Mouse (Mus musculus) ovary, postnatal 36 days (tissue): ENCODE measurements at regions not wholly inside any gene's neighbourhood (a gene's known extent, or its start where the extent isn't known, plus 50 kb on each side); places are given as distances from the start of the nearest gene placed in this dataset.

Experiments used
- DNase-seq: peaks from one replicate; pipeline ENCODE4 v3.0.0; 2022; ENCODE audit warnings: low spot score, mixed read lengths

DNA sequence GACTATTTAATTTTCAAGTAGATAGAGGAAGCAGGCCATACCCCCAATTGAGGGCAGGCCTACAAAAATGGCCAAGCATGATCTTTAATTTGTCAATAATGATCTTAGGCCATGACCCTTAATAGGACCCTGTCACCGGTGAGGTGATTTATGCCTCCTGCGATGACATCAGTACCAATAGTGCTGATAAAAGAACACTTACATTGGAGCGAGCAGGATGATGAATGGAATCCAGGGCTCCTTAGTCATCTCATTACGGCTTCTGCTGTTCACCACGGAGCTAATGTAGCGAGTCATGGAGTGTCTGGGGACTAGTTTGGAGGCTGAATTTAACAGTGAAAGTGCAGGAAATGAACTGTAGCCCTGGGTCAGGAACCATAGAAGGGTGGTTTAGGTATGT, 308.6 kb downstream of the En1 start:
- DNase-seq = no peak

DNA sequence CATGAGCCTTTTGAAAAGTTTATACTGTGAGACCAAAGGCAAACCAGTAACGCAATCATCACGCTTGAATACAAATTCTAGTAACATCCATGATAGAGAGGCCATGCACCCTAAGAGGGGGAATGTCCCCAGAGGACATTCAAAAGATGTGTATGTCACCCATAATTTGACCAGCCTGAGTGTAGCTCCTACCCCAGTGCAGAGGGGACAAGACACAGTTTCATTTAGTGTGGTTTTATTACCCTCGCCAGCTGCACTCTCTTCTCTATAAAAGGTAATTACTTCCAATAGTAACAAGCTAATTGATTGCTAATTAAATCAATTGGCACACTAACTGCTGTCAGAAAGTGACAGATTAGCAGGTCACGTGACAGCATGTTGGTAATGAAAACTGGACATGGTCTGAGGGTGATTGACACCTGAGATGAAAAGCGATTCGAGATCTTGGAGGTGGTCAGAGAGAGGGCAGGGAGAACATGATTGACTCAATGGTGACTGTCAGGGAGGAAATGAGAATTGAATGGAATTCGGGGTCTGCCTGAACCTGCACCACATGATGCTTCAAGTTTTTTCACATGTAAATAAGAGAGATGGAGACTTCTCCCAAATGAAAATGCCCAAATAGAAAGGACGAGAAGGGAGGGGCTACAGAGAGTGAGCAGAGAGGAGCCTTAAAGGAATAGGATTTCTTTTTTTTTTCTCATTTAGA, 309.9 kb downstream of the En1 start:
- no peak for DNase-seq

DNA sequence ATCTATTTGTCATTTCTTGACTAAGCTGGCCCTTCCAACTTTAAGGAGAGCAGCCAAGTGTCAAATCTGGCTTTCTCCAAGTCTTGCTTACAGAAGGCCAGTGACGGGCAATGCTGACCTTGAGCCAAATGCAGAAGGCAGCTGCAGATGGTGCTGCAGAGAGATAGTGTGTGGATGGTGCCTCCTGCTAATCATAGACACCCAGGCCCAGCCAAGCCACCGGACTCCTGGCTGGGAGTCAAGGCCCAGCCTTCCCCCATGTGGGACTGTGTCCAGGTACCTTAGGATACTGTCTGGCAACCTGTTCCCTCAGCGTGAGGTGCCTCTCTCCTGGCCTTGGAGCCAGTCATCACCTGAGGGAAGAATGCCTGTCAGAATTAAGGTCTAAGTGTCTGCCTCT, 319.3 kb downstream of the En1 start:
- peak; percentile 15 for DNase-seq

DNA sequence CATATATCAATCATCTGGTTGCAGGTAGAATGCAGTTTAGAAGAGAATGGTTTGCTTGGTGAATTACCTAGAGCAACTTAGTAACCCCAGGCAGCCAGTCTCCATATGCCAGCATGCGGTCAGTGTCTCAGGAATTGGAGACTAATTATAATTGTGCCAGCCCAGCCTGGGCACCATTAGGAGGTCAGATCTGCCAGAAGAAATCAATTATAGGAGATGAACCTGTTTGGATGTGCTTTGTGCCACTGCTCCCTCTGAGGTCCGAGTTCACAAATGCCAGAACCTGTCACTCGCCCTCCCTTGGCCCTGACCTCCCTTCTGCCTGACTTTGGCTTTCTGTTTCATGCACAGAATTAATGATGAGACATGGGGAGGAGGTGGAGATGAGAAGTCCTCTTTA, 323.1 kb downstream of the En1 start:
- no peak for DNase-seq

DNA sequence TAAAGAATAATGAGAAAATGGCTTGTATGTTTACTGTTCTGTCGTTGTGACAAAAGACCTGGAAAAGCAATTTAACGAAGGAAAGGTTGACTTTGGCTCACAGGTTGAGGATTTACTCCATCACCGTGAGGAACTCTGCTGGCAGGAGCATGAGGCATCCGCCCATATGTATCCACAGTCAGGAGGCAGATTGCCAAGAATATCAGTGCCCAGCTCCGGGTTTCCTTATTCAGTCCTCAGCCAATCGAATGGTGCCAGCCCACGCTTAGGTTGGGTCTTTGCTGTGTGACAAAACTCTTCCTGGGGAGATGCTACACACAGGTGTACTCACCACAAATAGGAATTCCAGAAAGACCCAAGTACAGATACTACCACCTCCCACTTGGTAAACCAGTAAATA, 327.9 kb downstream of the En1 start:
- no peak for DNase-seq

DNA sequence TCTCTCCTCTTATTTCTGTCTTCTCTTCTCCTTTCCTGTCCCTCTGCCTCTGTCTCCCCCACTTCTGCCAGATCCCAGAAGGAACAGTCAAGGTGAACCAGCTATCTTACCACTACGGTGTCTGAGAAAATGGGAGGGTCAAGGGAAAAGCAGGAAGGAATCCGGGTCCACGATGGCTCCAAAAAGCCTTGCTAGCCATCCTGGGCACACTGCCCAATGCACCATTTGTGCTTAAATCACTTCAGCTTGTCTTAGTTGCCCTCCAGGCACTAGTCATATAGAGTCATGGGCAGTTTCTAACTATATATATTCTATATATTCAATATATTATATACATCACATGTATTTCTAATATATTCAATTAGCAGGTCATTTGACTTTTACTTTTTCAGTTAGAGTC, 333.1 kb downstream of the En1 start:
- no peak for DNase-seq

DNA sequence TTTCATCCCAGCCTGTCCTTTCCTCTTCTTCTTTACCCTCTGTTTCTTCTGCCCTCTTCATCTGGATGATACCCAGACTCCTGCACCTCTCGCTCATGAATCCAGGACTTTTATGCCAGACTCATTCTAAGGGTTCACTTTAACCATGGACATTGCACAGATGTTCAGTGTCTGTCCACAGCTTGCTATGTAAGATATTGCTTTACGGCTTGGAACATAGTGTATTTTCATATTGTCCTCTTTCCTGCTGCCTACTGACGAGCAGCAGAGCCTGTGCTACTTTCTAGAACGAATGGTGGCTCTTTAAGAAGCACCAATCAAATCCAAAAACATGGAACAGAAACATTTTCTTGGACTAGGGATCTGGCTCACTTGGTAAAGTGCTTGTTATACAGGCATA, 341.5 kb downstream of the En1 start:
- DNase-seq = no peak

DNA sequence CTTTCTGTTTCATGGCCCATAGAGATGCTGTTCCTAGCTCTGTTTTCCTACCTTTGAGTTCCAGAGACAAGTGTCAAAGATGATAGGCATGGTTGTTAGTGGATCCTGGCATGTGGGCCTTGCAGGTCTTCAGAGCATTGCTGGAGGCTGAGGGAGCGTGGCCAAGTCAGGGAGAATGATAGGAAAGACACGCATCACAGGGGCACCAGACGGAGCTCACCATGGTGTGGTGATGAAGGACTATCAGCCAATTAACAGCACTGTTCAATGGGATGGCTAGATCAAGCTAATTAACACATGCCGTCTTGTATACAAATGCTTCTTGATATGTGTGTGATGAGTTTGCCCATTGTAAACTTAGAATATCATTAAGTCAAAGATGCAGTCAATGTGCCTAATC, 344.1 kb downstream of the En1 start:
- DNase-seq = no peak

DNA sequence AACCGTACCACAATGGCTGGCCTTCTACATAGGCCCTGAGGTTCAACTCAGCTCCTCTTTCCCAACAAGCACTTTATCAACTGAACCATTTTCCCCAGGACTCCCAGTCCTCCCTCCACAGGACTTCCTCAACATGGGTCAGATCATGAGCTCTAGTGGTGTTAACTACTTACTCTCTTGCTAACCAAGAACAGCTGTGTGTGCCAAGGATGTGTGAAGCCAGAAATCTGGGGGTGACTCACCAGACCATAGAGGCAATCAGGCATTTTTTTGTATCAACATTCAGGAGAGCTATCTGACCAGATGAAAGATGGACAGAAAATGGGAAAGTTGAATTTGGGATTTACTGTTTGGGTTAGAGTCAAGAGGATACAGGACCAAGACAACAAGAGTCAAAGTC, 359.0 kb downstream of the En1 start:
- no peak for DNase-seq

DNA sequence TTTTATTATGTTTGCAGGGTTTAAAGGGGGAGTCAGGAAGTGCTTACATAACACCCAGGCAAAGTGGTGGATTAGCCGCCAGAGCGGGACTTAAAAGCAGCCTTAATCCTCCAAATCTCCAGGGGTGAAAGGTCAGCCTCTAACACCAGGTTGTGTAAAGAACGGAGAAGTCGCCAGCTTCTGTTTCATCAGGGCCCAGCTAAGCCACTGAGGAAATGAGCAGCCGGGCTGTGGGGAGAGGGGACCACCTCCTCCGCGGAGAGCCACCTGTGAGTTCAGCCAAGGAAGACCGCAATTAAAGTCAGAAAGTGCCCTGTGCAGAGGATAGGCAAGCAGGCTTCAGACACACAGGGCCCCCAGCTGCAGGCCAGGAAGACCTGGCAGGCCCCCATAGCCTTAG, 359.8 kb downstream of the En1 start:
- DNase-seq = no peak

DNA sequence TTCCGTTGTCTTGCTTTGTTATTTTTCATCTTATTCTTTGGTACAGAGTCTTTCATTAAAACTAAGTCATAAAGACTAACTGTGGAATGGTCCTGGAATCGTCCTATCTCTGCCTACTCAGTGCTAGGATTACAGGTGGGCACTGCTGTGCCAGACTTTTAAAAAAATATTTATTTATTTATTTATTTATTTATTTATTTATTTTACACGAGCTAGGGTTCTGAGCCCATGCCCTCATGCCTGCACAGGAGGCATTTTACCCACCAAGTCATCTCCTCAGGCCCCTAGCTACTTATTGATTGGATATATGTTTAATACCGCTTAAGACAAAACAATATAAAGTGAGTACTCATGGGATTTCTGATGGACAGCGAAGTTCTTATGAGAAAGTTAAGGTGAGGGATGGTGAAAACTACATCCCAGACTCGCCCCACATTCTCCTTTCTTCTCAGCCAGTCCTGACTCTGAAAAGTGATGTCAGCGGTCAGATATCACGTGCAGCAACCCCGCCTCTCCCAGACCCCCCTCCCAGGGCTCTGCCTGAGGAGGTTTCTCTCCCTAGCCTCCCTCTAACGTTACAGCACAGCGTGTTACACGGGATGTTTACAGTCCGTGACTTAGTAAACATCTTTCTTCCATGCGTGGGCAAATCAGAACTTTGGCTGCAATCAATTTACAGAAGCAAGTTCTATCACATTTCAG, 361.4 kb downstream of the En1 start:
- DNase-seq = peak; percentile 6

DNA sequence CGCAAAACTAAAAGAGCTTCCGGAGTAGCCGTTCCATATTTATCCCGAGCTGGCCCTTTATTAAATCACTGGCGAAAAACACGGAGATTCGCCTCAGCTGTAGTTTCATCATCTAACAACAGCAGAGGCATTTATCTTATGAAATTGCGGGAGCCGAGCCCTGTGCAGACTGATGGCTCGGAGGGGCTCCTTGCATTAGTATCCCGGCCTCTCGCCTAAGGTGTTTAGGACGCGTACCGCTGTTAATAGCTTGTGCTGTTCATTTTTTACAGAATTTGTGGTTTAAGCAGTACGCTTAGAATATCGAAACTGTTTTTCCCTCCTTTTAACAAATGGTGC, 361.9 kb downstream of the En1 start:
- DNase-seq = no peak

DNA sequence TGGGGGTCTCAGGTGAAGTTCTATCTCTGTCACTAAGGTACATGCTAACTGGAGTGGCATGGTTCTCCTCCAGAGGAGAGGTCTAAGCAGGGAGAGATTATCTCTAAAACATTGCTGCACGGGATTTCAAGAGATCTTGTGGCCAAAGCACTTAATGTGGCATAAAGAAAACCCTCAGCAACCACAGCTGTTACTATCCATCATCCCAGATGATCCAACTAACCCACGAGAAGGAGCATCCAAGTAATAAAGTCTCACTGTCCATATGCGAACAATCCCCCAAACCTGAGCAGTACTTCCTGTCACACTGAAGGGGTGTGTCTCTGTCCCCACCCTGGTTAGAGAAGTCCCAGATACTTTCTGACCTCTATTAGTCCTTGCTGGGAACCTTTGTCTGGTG, 363.9 kb downstream of the En1 start:
- DNase-seq = no peak

DNA sequence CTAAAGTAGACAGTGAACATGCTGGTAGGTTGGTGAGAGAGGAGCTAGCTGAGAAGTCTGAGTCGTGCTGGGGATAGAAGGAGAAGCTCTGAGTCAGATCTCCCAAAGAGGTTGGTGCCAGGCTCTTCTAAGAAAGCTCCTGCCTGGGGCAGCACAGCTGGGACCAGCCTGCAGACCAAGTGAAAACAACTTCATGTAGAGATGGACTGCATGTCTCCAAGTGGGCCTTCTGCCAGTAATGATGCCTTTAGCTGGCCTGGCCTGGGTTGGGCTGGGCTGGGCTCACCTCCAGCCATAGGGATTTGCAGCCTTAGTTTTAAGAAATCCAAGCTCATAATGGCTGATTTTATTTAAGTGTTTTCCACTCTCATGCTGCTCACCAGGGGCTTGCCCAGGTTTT, 357.7 kb downstream of the Insig2 start:
- peak; percentile 8 for DNase-seq

DNA sequence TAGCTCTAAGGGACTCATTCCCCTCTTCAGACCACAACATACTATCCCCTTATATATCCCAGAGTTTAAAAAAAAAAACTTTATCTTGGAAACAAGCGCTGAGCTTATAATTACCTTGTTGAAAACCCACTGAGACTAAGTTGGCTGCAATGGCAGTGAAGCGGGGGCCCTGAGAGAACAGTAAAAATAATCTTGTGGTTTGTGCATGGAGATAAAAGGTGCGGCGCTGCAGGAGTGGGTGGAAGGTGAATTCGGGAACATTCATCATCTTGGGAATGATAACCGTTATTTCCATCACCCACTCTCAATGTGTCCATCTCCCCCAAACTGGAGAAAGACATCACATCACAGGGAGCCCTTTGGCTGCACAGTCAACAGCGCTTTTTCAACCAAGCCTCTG, 327.9 kb downstream of the Insig2 start:
- DNase-seq = no peak

DNA sequence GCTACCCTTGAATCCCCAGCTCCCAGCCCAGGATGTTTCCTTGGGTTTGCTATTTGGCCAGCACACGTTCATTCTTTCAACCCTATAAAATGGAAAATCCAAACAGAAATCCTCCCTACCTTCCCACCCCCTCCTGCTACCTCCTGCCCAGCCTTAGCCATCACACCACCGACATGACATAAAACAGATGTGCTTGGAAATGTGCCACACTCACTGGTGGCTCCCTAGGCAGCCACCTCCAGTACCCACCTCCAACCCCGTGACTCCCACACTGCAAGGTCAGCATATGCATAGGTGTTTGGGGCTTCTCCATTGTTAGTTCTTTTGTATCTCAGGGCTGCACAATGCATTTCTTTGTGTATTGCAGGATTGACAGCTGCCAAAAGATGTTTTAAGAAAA, 327.2 kb downstream of the Insig2 start:
- no peak for DNase-seq

DNA sequence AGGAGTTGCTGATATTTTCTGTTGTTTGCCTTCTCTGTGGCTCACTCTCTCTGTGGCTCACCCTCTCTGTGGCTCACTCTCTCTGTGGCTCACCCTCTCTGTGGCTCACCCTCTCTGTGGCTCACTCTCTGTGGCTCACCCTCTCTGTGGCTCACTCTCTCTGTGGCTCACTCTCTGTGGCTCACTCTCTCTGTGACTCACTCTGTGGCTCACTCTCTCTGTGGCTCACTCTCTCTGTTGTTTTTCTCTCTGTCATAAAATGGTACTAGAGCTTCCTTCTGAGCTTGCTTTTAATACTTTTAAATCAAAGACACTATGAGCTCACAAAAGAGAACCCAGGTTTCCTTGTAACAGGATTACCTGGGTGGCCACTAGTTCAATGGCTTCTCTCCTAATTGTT, 320.3 kb downstream of the Insig2 start:
- no peak for DNase-seq

DNA sequence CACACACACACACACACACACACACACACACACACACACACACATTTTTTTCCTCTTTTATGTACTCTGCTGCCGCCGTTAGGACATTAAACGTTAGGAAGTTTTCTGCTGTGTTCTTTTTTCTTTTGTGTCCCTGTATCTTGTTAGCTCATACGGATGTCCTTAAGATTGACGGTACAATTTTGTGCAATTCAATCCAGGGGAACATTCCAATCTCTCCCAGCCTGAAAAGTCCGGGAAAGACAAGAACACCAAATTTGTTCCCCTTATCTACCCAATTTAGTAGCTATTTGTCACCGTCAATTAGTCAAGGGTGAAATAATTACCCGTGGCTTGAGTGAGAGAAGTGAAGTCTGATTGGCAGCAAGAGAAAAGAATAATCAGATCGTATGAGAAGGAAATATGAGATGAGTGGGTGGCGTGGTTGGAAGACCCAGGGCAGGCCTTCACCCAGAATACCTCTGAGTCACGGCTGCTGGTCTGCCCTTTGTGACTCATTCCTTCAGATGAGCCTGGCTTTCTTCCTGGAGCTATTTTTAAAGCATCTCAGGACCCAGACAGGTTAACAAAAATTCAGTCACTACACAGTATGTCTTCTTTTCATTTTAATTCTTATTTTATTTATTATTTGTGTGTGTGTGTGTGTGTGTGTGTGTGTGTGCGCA, 318.4 kb downstream of the Insig2 start:
- DNase-seq = no peak

DNA sequence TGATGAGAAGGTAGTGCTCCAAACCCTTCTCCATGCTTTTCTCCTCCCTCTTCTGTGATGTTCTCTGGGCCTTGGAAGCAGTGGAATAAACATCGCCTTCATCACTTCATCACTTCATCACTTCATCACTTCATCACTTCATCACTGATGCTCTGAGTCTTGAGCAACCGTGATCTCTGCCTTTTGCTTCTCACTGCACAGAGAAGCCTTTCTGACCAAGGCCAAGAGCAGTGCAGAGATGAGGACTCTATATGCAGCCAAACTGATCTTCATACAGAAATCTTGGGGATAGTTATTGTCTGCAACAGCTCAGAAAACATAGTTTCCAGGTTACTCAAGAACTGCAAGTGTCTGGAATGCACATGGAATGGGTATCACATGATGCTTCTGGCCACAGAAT, 303.0 kb downstream of the Insig2 start:
- no peak for DNase-seq

DNA sequence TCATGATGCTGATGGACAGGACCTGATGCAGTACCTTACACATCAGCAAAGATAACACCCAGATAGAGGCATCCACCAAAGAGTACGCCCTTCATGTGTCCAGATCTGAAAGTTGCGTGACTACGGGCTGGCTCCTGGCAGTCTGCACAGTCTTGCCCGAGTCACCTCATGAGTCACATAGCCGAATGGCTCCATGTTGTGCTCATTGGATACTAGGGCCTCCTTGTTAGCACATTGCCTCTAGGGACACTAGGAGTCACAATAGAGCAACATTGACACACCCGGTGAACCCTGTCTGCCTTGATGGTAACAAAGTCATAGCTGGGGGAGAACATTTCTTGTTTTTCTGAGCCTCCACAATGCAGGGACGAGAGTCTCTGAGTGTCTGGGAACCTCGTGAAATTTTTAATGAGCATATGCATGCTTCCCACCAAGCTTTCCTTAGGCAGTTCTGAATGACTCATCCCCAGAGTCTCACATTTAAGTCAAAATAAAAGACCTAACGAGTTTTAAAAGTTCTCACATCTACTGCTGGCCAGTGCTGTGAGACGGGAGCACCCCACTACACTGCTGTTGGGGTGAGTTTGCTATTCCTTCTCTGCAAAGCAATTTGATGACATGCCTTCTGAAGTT, 297.5 kb downstream of the Insig2 start:
- DNase-seq = no peak

DNA sequence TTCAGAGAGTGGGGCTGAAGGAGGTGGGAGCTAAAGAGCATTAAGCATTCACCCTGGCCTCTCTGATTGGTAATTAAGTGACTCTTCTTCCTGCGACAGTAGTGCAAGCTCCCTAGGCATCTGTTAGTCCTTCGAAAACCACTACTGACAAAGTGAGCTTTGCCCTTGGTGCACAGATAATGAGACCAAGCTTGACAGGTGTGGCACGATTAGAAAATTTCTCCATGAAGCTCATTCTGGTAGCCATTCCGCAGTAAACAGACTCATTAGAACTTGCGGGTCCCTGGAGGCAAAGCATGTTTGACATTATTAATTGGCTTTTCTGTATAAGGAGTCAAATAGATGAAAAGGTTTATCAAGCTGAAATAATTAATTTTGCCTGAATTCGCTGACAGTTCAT, 285.8 kb downstream of the Insig2 start:
- no peak for DNase-seq

DNA sequence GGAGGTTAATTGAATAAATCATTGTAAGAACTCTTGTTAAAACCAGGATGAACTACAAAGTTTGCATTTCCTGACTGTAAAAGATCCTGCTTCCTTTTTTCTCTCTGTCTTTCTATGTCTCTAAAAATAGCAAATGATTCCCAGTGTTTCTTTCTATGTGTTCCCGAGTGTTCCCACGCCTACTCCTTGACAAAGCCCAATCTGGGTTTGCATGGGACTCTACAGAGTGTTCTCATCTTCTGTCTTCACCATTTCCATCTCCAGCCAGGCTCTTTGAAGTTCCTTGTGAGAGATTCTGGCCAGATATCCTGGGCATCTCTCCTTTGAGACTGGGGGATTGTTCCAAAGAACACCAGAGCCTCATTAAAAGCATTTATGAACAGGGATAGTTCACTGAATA, 285.0 kb downstream of the Insig2 start:
- no peak for DNase-seq

DNA sequence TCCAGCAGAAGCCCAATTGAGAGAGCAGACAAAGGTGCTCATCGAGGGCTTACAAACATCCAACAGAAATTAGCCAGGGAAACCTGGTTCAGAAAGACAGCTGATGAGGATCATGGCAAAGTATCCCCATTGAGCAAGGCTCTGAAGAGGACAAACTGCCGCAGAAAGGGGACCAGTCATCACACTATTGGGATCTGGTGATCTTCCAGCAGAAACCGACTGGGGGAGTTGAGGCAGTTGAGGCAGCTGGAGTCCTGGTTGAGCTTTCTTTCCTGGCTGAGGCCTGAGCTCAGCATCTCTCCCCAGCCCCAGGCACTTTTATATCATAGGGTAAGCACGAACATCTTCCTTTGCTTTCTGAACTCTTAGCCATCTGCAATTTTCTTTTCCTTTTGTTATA, 282.7 kb downstream of the Insig2 start:
- no peak for DNase-seq
